Mouse (Mus musculus) E14TG2a.4 (cell line): ENCODE data around the gene Tbx19.

ENCODE experiments used
- CTCF ChIP-seq: conservative IDR thresholded peaks from 2 replicates; pipeline ENCODE4 v1.5.1; 2014; ENCODE audit warnings: low read length
- POU5F1 ChIP-seq: IDR thresholded peaks from 2 replicates; pipeline ENCODE4 v1.6.1; 2014; ENCODE audit warnings: low read length, borderline replicate concordance

DNA sequence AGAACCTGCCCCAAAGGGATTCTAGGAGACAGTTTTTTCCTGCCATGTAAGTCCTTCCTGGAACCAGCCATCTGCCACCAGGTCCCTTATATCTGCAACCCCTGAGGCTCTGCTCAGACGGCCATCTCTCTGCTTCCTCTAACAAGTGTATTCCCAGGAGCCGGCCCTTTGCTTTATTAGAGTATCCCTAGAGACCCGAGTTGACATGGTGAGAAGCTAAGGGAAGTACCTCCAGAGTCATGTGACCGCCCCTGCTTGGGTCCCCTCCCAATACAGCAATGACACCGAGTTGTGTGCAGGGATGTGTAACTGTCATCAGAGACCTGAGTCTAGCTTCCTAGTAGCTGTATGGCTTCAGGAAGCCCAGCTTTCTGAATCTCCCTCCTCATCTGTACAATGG is 27.3 kb downstream of the Tbx19 start:
- TF ChIP-seq CTCF = no peak
- no peak for TF ChIP-seq POU5F1
